Mouse (Mus musculus) kidney, postnatal 14 days (tissue): ENCODE results near the gene Akap17b.

ENCODE experiments used
- DNase-seq: peaks from one replicate; pipeline ENCODE4 v3.0.0; 2022; ENCODE audit warnings: mixed read lengths

The Akap17b gene

GRCm38 (mm10) chrX:36586629-36587303 is 58.4 kb downstream of the Akap17b start:
- no peak for DNase-seq

GRCm38 (mm10) chrX:36562079-36562478 is 83.1 kb downstream of the Akap17b start:
- no peak for DNase-seq

- DNase-seq: peak; percentile 71
Observed at GRCm38 (mm10) chrX:36561650-36562049, 83.5 kb downstream of the Akap17b start.

GRCm38 (mm10) chrX:36560170-36560569 is 85.0 kb downstream of the Akap17b start:
- no peak for DNase-seq
